Mouse (Mus musculus): ENCODE data around the gene Adamts2. TPM values are rescaled to one million over a fixed set of nuclear protein-coding genes. Genes with fewer than 3 reads are reported as not detected.
A peak's percentile ranks its signal among the peaks of the same experiment; 100 is the strongest.

Gene Adamts2
- 2.9 TPM for polyA plus RNA-seq (2012; fragmentation: generic; extraction: Trizol)
- long read RNA-seq, experiment 1, full-length matches to known transcripts: 3 of 12 reads
- long read RNA-seq, experiment 1, partial matches to known transcripts: 6 of 12 reads
- long read RNA-seq, experiment 1, other reads (novel, unspliced or antisense): 3 of 12 reads
- long read RNA-seq, experiment 2, full-length matches to known transcripts: 40 of 54 reads
- long read RNA-seq, experiment 2, partial matches to known transcripts: 9 of 54 reads
- long read RNA-seq, experiment 2, other reads (novel, unspliced or antisense): 5 of 54 reads

- H3K4me3 ChIP-seq (ENCODE audit: insufficient read depth, poor library complexity, severe bottlenecking): peak within 1 kb of the TSS; percentile 29
- H3ac ChIP-seq (ENCODE audit: control insufficient read depth, insufficient read length, low read depth): peak within 1 kb of the TSS; percentile 51
- H3K36me3 ChIP-seq (ENCODE audit: control insufficient read depth, insufficient read depth): no peaks in the 10 kb centered on the region
- H3K79me2 ChIP-seq (ENCODE audit: control insufficient read depth, insufficient read depth): no peaks in the 10 kb centered on the region
- TF ChIP-seq CEBPB (IDR thresholded peaks at IDR 0.05; ENCODE audit: low read depth) (no peak), CTCF (IDR thresholded peaks at IDR 0.05; ENCODE audit: control insufficient read depth, insufficient read depth, insufficient read length) (no peak), MYOG (IDR thresholded peaks at IDR 0.05; ENCODE audit: control insufficient read depth, extremely low read depth, insufficient read length) (no peak), MAX (IDR thresholded peaks at IDR 0.05) (no peak), USF1 (IDR thresholded peaks at IDR 0.05; ENCODE audit: low read depth) (no peak), MYOD1 (IDR thresholded peaks at IDR 0.05; ENCODE audit: control insufficient read depth, insufficient read length, low read depth) (no peak), FOSL1 (IDR thresholded peaks at IDR 0.05; ENCODE audit: insufficient read depth, low read length, poor library complexity, severe bottlenecking) (no peak)
- H3K27me3 ChIP-seq (ENCODE audit: control insufficient read depth, insufficient read depth, insufficient read length): no peaks in the 10 kb centered on the region
- no peaks in the 10 kb centered on the region for H3K79me3 ChIP-seq (ENCODE audit: low read depth)
These were observed at the start of gene Adamts2 for GRCm38 (mm10) chr11:50601641-50602355. Adamts2 (plus strand) TSS chr11:50602084.

DNA sequence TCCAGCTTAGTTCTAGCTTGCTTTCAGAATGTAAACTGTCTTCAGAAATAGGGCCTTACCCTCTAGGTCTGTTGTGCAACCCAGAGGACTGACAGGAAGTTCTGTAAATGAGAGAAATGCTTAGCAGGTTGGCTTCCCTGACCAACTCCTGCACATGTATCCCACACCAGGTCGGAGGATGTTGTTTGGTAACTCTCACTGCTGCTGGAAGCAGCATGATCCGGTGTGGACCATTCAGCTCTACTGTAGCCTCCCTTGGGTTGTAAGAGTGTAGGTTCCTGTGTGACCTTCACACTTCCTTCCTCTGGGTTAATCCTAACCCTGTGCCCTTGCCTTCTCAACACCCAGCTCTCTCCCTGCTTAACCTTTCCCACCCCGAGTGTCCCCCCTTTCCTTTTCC, 44.8 kb upstream of the Adamts2 start:
- Histone ChIP-seq H3K27me3 (ENCODE audit: control insufficient read depth, insufficient read depth, insufficient read length) (peaks cover 3% of the 10 kb centered on the region), H3ac (ENCODE audit: control insufficient read depth, insufficient read length, low read depth) (no peak overlapping the region), H3K36me3 (ENCODE audit: control insufficient read depth, insufficient read depth) (no peaks in the 10 kb centered on the region), H3K79me3 (ENCODE audit: low read depth) (no peaks in the 10 kb centered on the region), H3K4me3 (ENCODE audit: insufficient read depth, poor library complexity, severe bottlenecking) (no peak overlapping the region), H3K79me2 (ENCODE audit: control insufficient read depth, insufficient read depth) (no peaks in the 10 kb centered on the region)
- TF ChIP-seq MAX (IDR thresholded peaks at IDR 0.05): no peak
- no peak for TF ChIP-seq CTCF (IDR thresholded peaks at IDR 0.05; ENCODE audit: control insufficient read depth, insufficient read depth, insufficient read length)
- no peak for TF ChIP-seq FOSL1 (IDR thresholded peaks at IDR 0.05; ENCODE audit: insufficient read depth, low read length, poor library complexity, severe bottlenecking)
- no peak for TF ChIP-seq CEBPB (IDR thresholded peaks at IDR 0.05; ENCODE audit: low read depth)
- no peak for TF ChIP-seq USF1 (IDR thresholded peaks at IDR 0.05; ENCODE audit: low read depth)
- no peak for TF ChIP-seq MYOG (IDR thresholded peaks at IDR 0.05; ENCODE audit: control insufficient read depth, extremely low read depth, insufficient read length)
- no peak for TF ChIP-seq MYOD1 (IDR thresholded peaks at IDR 0.05; ENCODE audit: control insufficient read depth, insufficient read length, low read depth)

GRCm38 (mm10) chr11:50559108-50559507, 42.8 kb upstream of the Adamts2 start:
- Histone ChIP-seq H3K27me3 (ENCODE audit: control insufficient read depth, insufficient read depth, insufficient read length) (no peaks in the 10 kb centered on the region), H3K36me3 (ENCODE audit: control insufficient read depth, insufficient read depth) (no peaks in the 10 kb centered on the region), H3K79me3 (ENCODE audit: low read depth) (no peaks in the 10 kb centered on the region), H3ac (ENCODE audit: control insufficient read depth, insufficient read length, low read depth) (no peak overlapping the region), H3K79me2 (ENCODE audit: control insufficient read depth, insufficient read depth) (no peaks in the 10 kb centered on the region), H3K4me3 (ENCODE audit: insufficient read depth, poor library complexity, severe bottlenecking) (no peak overlapping the region)
- TF ChIP-seq CEBPB (IDR thresholded peaks at IDR 0.05; ENCODE audit: low read depth) (no peak), USF1 (IDR thresholded peaks at IDR 0.05; ENCODE audit: low read depth) (no peak), CTCF (IDR thresholded peaks at IDR 0.05; ENCODE audit: control insufficient read depth, insufficient read depth, insufficient read length) (peak; percentile 33), MAX (IDR thresholded peaks at IDR 0.05) (no peak)

- Histone ChIP-seq H3K36me3 (ENCODE audit: control insufficient read depth, insufficient read depth) (no peaks in the 10 kb centered on the region), H3K4me3 (ENCODE audit: insufficient read depth, poor library complexity, severe bottlenecking) (no peak overlapping the region)
- no peak for TF ChIP-seq MAX (IDR thresholded peaks at IDR 0.05)
- TF ChIP-seq CTCF (IDR thresholded peaks at IDR 0.05; ENCODE audit: control insufficient read depth, insufficient read depth, insufficient read length): no peak
- TF ChIP-seq MYOD1 (IDR thresholded peaks at IDR 0.05; ENCODE audit: control insufficient read depth, insufficient read length, low read depth): peak; percentile 8
- no peak for TF ChIP-seq CEBPB (IDR thresholded peaks at IDR 0.05; ENCODE audit: low read depth)
- TF ChIP-seq MYOG (IDR thresholded peaks at IDR 0.05; ENCODE audit: control insufficient read depth, extremely low read depth, insufficient read length): no peak
- TF ChIP-seq USF1 (IDR thresholded peaks at IDR 0.05; ENCODE audit: low read depth): peak; percentile 45
- peak; percentile 12 for TF ChIP-seq FOSL1 (IDR thresholded peaks at IDR 0.05; ENCODE audit: insufficient read depth, low read length, poor library complexity, severe bottlenecking)
These were observed 36.2 kb upstream of the Adamts2 start for GRCm38 (mm10) chr11:50565466-50566211.

DNA sequence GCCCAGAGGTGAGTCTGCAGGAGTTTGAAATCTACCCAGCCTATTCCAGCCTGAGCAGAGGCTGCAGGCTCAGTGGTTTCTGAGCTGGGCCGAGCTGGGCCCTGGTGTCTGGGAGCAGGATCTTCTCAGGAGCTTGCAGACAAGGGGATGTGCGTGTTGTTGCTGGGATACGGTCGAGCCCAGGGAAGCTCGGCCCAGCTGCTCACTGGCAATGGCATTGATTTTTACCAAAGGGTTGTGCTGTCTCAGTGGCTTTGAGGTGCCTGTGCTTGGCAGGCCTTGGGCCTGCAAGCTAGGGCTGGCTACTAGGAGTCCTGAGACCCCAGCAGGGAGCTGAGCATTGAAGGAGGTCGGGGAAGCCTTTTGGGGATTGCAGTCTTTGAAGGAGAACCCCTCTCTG, 30.4 kb upstream of the Adamts2 start:
- H3K27me3 ChIP-seq (ENCODE audit: control insufficient read depth, insufficient read depth, insufficient read length): no peaks in the 10 kb centered on the region
- TF ChIP-seq USF1 (IDR thresholded peaks at IDR 0.05; ENCODE audit: low read depth) (no peak), FOSL1 (IDR thresholded peaks at IDR 0.05; ENCODE audit: insufficient read depth, low read length, poor library complexity, severe bottlenecking) (no peak), MAX (IDR thresholded peaks at IDR 0.05) (no peak), MYOG (IDR thresholded peaks at IDR 0.05; ENCODE audit: control insufficient read depth, extremely low read depth, insufficient read length) (no peak), CTCF (IDR thresholded peaks at IDR 0.05; ENCODE audit: control insufficient read depth, insufficient read depth, insufficient read length) (no peak), MYOD1 (IDR thresholded peaks at IDR 0.05; ENCODE audit: control insufficient read depth, insufficient read length, low read depth) (no peak), CEBPB (IDR thresholded peaks at IDR 0.05; ENCODE audit: low read depth) (no peak)
- H3K79me2 ChIP-seq (ENCODE audit: control insufficient read depth, insufficient read depth): no peaks in the 10 kb centered on the region
- no peaks in the 10 kb centered on the region for H3K36me3 ChIP-seq (ENCODE audit: control insufficient read depth, insufficient read depth)
- no peaks in the 10 kb centered on the region for H3K79me3 ChIP-seq (ENCODE audit: low read depth)
- H3K4me3 ChIP-seq (ENCODE audit: insufficient read depth, poor library complexity, severe bottlenecking): no peak overlapping the region
- H3ac ChIP-seq (ENCODE audit: control insufficient read depth, insufficient read length, low read depth): no peak overlapping the region

More at GRCm38 (mm10) chr11:50565466-50566211, 36.2 kb upstream of the Adamts2 start:
- Histone ChIP-seq H3K27me3 (ENCODE audit: control insufficient read depth, insufficient read depth, insufficient read length) (no peaks in the 10 kb centered on the region), H3K79me2 (ENCODE audit: control insufficient read depth, insufficient read depth) (no peaks in the 10 kb centered on the region), H3ac (ENCODE audit: control insufficient read depth, insufficient read length, low read depth) (peak overlapping the region; percentile 55), H3K79me3 (ENCODE audit: low read depth) (no peaks in the 10 kb centered on the region)

All from C2C12 (cell line).